Mouse (Mus musculus) spleen, adult 2 months (tissue): ENCODE data around the gene Cd200r4. TPM values are rescaled to one million over a fixed set of nuclear protein-coding genes. Genes with fewer than 3 reads are reported as not detected.

ENCODE experiments used
- DNase-seq, 2 experiments: peaks; one replicate each; pipeline versions ENCODE4 v3.0.0 to v3.0.0-alpha.2; 2012 to 2021; ENCODE audit warnings: low spot score in 2 of 2, low read depth in 1 of 2
- H3K27ac ChIP-seq: fragments of 200-500 bp; 2 replicates; pipeline ENCODE4 v1.5.1; 2012; ENCODE audit warnings: low read length, inconsistent platforms; ENCODE audit not compliant: insufficient read depth
- H3K27me3 ChIP-seq: fragments of 200-500 bp; 2 replicates; pipeline ENCODE4 v1.6.1; 2012; ENCODE audit warnings: mild to moderate bottlenecking, moderate library complexity, low read length, inconsistent platforms; ENCODE audit not compliant: control insufficient read depth, insufficient read depth
- H3K36me3 ChIP-seq: fragments of 200-500 bp; 2 replicates; pipeline ENCODE4 v1.6.1; 2012; ENCODE audit warnings: mild to moderate bottlenecking, low read length, inconsistent platforms; ENCODE audit not compliant: control insufficient read depth, insufficient read depth
- H3K4me1 ChIP-seq: fragments of 200-500 bp; 2 replicates; pipeline ENCODE4 v1.6.1; 2011; ENCODE audit warnings: inconsistent platforms; ENCODE audit not compliant: control insufficient read depth, insufficient read depth, insufficient read length
- H3K4me3 ChIP-seq: fragments of 200-500 bp; 2 replicates; pipeline ENCODE4 v1.5.1; 2011; ENCODE audit warnings: mild to moderate bottlenecking, inconsistent platforms; ENCODE audit not compliant: insufficient read depth, insufficient read length; ENCODE audit errors: extremely low read depth
- CTCF ChIP-seq: fragments of 200-500 bp; IDR thresholded peaks from 2 replicates; pipeline ENCODE4 v1.5.1; 2011; ENCODE audit warnings: mild to moderate bottlenecking, inconsistent platforms; ENCODE audit not compliant: insufficient read depth, insufficient read length, insufficient replicate concordance; ENCODE audit errors: extremely low read depth
- POLR2A ChIP-seq: fragments of 200-500 bp; IDR thresholded peaks from 2 replicates; pipeline ENCODE4 v1.6.1; 2011; ENCODE audit warnings: low read depth, low read length, inconsistent platforms
- WGBS: fragments of 180-500 bp; shearing (Covaris S2); methylation state at CpG from one replicate; pipeline ENCODE4 v1.1.7; 2018; 5-methylcytosine and 5-hydroxymethylcytosine counted together
- polyA plus RNA-seq: library from polyadenylated mRNA; depleted of rRNA; stranded (reverse); fragments of >200 nt; gene quantifications from 2 replicates; pipeline ENCODE4 v1.2.3, GENCODE M21; 2012

Gene Cd200r4
- polyA plus RNA-seq, 1 experiment = 1.2 TPM

GRCm38 (mm10) chr16:44773673-44774072, 37.9 kb upstream of the Cd200r4 start:
- no peak for DNase-seq
- no peaks in the 10 kb centered on the region for H3K36me3 ChIP-seq
- no peak overlapping the region for H3K27ac ChIP-seq

DNA sequence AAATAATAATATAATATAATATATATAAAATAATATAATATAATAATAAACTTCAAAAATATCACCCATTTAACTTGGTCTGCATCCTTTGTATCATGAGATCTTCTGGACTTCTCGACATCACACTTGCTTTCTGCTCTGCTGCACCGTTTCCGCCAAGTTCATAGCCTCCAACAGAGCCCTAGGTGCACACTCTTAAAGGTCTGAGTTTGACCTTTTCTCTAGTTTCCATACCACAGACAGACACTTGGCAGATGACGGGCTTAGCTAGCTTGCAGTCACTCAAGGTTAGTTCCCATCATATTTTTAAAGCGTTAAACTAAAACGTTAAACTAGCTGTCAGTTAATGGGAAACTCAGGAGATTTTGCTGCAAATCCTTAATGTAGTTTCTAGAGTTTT, 37.3 kb upstream of the Cd200r4 start:
- H3K36me3 ChIP-seq = no peaks in the 10 kb centered on the region
- no peaks in the 10 kb centered on the region for H3K27me3 ChIP-seq
- no peak for TF ChIP-seq CTCF
- H3K27ac ChIP-seq = no peak overlapping the region
- 87% methylated on average over 6 of the region's 6 CpGs for WGBS
- H3K4me1 ChIP-seq = no peaks in the 10 kb centered on the region
- DNase-seq = no peak
- no peak overlapping the region for H3K4me3 ChIP-seq

More at GRCm38 (mm10) chr16:44773673-44774072, 37.9 kb upstream of the Cd200r4 start:
- H3K4me1 ChIP-seq = no peaks in the 10 kb centered on the region
- TF ChIP-seq CTCF (no peak), POLR2A (no peak)
- WGBS = 64% methylated on average over 3 of the region's 3 CpGs
- H3K4me3 ChIP-seq = no peak overlapping the region
- no peaks in the 10 kb centered on the region for H3K27me3 ChIP-seq

GRCm38 (mm10) chr16:44778538-44779147, 32.9 kb upstream of the Cd200r4 start:
- Histone ChIP-seq H3K36me3 (no peaks in the 10 kb centered on the region), H3K4me3 (peak overlapping the region; percentile 4; the same call in 1 of the 2 replicates), H3K27ac (no peak overlapping the region), H3K4me1 (no peaks in the 10 kb centered on the region), H3K27me3 (no peaks in the 10 kb centered on the region)
- no peak for DNase-seq
- WGBS = 10% methylated on average over 17 of the region's 17 CpGs
- TF ChIP-seq CTCF (no peak), POLR2A (no peak)

GRCm38 (mm10) chr16:44779494-44779893, 32.0 kb upstream of the Cd200r4 start:
- Histone ChIP-seq H3K27ac (no peak overlapping the region), H3K4me1 (no peaks in the 10 kb centered on the region), H3K4me3 (no peak overlapping the region), H3K36me3 (no peaks in the 10 kb centered on the region), H3K27me3 (no peaks in the 10 kb centered on the region)
- TF ChIP-seq CTCF (no peak), POLR2A (no peak)
- 80% methylated on average over 5 of the region's 5 CpGs for WGBS
- DNase-seq = no peak

GRCm38 (mm10) chr16:44780751-44781150, 30.8 kb upstream of the Cd200r4 start:
- H3K27me3 ChIP-seq = no peaks in the 10 kb centered on the region
- TF ChIP-seq POLR2A = no peak
- no peak for TF ChIP-seq CTCF
- no peak for DNase-seq
- H3K27ac ChIP-seq = no peak overlapping the region
- no peak overlapping the region for H3K4me3 ChIP-seq
- WGBS = 88% methylated on average over 4 of the region's 4 CpGs
- H3K4me1 ChIP-seq = no peaks in the 10 kb centered on the region
- H3K36me3 ChIP-seq = no peaks in the 10 kb centered on the region

DNA sequence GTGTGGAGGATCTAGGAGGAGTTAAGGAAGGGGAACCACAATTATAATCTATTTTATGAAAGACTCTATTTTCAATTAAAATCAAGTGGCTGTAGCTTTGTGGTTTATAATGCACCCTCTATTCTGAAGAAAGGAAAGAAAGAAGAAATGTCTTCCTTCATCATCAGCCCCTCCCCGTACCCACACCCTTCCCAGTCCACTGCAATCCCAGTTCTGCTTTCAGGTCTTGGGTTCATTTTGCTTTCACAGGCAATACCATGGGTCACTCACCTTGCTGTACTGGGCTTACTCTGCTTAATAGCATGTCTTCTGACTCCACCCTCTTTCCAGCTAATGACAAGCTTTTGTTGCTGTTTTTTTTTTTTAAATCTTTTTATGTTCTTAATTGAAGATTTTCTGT, 24.6 kb upstream of the Cd200r4 start:
- DNase-seq = no peak
- Histone ChIP-seq H3K4me3 (no peak overlapping the region), H3K36me3 (no peaks in the 10 kb centered on the region), H3K27me3 (no peaks in the 10 kb centered on the region), H3K4me1 (no peaks in the 10 kb centered on the region), H3K27ac (no peak overlapping the region)
- 61% methylated on average over 1 of the region's 1 CpGs for WGBS
- no peak for TF ChIP-seq POLR2A
- no peak for TF ChIP-seq CTCF

DNA sequence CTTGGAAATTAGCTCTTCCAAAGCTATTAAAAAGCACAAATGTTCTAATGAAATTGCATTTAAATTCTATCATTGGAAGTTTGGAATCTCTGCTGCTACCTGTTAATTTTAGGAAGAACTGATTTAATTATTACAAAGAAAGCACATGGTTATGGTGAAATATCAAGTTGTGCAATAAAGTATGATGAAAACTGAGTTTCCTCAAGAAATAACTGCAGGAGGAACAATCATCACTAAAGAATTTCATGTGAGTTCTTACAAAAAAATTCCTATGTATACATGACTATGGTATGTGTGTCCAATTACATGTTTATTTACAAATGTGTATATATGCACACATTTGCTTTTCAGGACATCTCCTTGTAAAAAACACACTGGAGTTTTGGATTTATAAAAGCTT, 17.1 kb upstream of the Cd200r4 start:
- DNase-seq = no peak
- H3K4me3 ChIP-seq = no peak overlapping the region
- no peak for TF ChIP-seq POLR2A
- no peak for TF ChIP-seq CTCF
- no peaks in the 10 kb centered on the region for H3K4me1 ChIP-seq
- no peaks in the 10 kb centered on the region for H3K27me3 ChIP-seq
- H3K36me3 ChIP-seq = no peaks in the 10 kb centered on the region
- H3K27ac ChIP-seq = no peak overlapping the region
